Mouse (Mus musculus): ENCODE data around the gene Neurog3.
A peak's percentile ranks its signal among the peaks of the same experiment; 100 is the strongest.

The Neurog3 gene

DNA sequence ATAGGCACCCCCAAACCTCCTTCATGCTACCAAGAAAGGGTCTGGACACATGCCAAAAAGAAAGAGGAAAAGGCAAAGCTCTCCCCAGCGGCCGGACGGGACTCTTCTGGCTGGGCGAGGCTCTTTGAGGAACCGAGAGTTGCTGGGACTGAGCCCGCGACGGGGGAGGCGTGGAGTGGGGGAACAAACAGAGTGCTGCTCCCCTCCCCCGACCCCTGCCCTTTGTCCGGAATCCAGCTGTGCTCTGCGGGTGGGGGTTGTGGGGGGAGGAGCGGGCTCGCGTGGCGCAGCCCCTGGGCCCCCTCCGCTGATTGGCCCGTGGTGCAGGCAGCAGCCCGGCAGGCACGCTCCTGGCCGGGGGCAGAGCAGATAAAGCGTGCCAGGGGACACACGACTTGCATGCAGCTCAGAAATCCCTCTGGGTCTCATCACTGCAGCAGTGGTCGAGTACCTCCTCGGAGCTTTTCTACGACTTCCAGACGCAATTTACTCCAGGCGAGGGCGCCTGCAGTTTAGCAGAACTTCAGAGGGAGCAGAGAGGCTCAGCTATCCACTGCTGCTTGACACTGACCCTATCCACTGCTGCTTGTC lies at the start of gene Neurog3:
Gene Neurog3, plus strand, starts transcription at position 400 of the 591 bp plus-strand sequence.
- no peak for DNase-seq (ENCODE audit: low spot score)

DNA sequence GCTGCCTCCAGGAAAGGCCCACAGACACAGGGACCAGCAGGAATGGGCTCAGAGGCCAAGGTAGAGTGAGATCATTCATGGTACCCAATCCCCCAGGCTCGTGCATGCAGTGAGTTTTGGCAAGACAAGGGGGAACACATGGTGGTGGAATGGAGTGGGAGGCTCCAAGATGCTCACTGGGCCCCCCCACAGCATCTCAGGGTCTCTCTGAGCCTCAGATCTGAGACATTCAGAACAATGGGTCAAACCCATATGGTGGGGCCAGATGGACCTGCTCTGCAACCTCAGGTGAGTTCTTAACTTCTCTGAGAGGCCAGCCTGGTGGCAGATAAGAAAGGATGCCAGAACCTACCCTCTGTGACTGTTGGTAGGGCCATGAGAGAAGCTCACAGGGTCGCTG lies 46.8 kb upstream of the Neurog3 start:
- DNase-seq (ENCODE audit: low spot score) = no peak

DNA sequence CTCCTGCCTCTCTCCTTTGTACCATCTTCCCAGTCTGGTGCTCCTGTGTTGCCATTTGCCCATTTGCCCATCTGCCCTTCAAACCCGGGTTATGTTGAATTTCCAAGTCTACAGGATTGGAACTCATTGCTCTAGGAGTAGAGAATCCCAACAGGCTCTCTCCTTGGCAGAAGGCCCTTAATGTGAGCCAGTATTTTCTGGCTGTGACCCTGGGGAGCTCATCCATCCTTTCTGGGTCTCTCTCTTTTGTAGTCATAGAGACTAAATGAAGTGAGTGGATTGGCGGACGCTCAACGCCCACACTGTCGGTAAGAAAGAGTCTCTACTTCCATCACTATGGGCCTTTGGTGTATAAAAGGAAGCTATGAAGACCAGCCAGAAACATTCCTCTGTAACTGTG lies 46.1 kb upstream of the Neurog3 start:
- DNase-seq (ENCODE audit: low spot score) = no peak

DNA sequence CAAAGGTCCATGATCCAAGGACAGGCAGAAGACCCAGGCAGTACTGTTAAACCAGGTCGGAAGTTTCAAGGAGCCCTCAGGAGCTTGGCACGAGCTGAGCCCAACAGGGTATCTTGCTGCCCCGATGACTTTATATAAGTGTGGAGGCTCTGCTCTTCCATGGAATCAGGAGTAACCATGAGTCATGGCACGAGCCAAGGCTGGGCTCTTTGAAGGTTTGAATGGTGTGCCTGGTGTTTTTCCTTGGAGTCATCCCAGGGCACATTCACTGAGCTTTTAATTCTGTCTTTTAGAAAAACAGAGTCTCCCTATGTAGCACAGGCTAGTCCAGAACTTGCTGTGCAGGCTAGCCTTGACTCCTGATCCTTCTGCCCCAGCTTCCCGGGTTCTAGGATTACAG lies 44.5 kb upstream of the Neurog3 start:
- DNase-seq (ENCODE audit: low spot score) = no peak

DNA sequence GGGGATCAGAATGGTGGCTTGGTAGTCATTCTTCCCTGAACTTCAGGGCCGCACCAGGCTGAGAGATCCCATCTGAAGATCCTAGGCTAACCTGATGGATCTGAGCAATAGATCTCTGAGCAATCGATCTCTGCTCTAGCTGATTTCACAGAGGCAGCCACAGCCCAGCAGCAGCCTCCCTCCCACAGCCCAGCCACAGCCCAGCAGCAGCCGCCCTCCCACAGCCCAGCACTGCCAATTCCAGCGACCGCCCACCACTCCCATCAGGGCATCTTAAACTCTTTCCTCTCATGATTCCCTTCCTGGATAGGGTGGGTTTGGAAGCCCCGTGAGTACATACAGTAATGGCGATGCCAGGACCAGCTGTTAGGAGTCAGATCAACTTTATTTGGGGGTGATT lies 43.8 kb upstream of the Neurog3 start:
- DNase-seq (ENCODE audit: low spot score) = no peak

DNA sequence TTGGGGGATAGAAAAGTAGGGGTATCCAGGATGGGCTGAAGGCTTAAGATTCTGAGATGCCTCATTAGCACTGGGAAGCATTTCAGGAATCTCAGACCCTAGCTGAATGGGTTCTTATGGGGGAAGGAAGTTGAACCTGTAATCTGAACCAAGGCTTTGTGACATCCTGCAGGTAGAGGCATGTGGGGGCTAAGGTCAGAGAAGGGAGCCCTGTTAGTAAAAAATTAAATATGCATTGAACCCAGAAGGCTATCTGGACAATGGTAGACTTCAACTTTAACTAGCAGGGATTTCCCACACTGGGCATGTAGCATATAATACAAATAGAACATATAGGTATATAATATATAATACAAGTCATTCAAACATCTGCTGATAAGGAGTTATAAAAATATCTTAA lies 43.4 kb upstream of the Neurog3 start:
- no peak for DNase-seq (ENCODE audit: low spot score)

DNA sequence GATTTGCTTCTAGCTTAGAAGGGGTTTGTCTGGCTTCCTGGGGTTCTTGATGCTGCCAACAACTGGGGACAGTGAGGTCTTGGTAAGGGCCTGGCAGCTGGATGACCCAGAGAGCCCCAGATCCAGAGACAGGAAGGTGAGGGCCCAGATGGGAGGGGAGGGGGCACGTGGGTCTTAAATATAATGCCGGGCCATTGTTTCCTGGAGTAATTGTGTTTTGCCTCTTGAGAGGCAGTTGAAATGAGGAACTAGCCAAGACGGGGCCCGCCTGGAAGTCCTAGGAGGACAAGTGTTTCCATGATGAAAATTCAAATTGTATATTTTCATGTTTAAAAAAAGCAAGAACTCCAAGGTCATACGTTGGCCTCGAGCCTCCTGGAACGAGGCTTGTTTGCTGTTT lies 39.0 kb upstream of the Neurog3 start:
- DNase-seq (ENCODE audit: low spot score) = no peak

DNA sequence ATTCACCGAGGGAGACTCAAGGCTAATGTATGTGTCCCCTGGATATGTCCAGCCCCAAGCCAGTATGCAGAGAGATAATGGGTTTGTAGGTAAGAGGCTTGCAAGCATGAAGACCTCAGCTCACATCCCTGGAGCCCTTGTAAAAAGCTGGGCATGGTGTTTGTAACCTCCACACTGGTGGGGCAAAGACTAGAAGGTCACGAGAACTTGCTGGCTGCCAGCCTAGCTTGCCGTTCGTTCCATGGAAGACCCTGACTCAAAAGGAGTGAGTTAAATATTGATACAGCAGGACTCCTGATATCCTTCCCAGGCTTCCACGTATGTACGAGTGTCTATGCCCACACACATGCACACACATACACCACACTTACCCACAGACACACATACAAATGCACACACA lies 38.5 kb upstream of the Neurog3 start:
- no peak for DNase-seq (ENCODE audit: low spot score)

DNA sequence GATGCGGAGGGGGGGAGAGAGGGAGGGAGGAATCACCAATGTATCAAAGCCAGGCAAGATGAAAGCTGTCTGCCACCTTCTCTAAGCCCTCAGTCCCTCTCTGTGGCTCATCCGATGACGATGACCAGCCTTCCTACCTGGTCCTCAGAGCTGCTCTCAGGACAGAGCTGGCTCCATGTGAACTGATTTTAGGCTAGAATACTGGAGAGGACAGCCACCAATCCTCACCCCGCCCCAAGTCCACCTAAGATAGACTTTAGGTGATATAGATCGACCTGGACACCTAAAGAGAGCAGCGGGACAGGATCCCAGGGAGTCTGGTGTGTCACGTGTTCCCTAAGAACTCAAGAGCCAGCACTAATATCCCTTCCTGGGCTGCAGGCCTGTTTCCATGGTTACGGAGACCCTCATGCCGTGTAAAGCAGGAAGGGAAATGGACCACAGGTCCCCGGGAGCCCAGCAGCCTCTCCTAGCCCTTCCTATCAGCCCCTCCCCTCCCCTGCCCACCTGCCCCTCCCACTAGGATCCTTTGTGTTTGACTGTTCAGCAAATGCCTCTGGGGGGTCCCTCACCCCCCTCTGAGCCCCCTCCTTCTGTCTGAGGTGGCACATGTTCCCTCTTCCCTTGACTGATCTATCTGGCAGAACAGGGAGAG lies 33.0 kb upstream of the Neurog3 start:
- DNase-seq (ENCODE audit: low spot score) = no peak

DNA sequence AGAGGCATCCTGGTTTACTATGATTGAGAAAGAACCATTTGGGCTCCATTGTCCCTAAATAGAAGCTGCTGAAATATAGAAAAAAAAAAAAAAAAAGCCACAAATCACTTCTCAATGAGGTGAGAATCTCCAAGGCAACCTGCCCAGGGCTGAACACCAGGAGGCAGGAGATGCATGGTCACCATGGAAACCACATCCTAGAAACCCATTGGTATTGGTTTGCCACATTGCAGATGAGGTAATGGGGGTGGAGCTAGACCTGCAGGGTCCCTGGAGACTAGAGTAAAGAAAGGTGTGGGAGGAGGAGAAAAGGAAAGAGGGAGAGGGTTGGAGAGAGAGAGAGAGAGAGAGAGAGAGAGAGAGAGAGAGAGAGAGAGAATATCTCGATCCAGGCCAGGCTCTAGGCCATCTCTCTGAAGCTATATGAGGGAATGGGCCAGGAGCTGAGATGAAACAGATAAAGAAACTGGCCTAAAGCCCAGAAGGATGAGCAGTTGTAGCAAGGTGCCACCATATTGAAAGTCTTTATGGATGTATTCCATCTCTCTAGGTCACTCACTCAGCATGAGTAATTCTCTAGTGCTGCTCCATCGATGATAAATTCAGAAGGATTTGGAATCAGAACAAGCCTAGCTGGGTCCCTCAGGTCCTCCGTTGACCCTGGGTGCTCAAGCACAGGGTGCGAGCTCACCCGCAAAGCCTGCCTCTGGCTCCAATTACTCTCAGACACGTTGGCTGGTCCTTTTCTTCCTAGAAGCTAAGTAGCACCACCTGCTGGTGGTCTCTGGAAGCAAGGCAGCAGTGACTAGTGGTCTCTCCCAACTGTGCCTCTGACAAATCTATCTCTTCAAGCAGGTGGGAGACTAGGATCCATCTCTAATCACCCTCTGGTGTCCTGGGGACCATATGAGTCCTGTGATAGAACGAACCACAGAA lies 31.1 kb upstream of the Neurog3 start:
- peak; percentile 72 for DNase-seq (ENCODE audit: low spot score)

DNA sequence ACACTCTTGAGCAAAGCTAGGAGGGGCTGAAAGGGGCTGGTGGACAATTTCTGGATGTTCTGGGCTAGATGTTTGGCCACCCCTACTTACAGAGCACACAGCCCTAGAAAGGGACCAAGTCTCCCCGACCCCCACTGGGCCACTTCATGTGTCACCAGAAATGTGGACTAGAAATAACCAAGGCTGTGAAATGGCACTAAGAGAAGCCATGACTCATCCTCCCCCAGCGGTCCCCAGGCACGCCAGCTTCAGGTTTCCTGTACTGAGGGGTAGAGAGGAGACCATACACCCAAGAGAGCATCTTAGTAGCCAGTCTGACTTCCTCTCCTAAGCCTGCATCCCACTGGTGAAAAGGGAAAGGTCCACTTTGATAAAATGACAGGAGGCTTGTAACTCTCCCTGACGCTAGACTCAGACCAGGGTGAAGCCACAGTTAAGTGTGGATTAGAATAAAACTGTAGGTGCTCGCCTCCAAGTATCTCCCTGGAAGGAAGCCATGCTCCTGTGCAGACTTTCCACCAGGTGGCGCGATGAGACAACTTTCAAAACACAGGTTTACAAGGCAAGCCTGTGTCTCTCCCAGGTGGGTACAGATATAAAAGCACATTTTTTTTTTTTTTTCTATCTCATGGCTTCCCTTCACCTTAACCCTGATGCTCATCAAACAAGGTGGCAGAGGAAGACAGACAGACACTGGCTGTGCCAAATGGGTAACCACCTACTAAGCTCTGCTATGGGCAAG lies 27.9 kb upstream of the Neurog3 start:
- peak; percentile 69 for DNase-seq (ENCODE audit: low spot score)

DNA sequence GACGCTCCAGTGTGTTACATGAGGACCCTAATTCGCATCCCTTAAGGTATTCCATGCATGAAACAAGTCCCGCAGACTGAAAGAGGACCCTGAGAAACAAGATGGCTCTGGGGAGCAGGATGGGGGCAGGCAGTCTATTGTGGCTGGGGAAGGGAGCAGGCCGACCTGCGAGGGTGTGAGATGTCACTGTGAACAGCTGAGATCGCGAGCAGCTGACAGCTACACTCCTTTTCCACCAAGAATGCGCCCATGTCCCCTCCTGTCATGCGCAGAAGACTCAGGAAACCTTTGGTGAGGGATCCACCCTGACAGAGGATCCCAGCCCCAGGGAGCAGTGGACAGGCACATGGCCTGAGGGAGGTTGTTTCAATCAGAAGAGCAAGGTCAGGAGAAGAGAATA lies 25.8 kb upstream of the Neurog3 start:
- no peak for DNase-seq (ENCODE audit: low spot score)

DNA sequence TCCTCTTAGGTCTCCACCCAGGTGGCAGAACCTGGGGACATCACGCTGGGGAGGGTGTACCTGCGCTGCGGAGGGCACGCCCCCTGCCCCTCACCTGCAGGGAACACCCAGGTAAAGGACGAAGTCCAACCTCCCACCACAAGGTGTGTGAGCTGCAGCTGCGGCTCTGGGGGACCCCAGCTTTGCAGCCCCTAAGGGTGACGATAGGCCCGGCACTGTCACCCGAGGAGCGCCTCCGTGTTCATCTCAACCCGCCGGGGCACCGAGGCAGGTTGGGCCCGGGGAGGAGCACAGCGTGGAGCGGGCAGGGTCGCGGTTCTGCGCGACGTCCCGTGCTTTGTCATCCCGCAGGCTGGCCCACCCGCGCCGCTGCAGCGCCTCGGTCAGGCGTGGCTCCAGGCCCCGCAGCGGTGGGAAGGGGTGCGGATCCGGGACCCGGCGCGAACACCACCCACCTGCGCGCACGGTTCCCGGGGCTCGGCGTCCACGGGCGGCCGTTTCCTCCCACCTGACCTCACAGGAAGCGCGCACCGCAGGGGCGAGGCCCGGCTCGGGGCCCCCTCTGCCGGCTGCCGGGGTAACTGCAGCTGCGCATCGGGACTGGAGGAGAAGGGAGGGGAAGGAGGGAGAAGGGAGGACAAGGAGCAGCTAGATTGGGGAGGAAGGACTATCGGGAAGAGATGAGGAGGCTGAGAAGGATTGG lies 22.2 kb upstream of the Neurog3 start:
- DNase-seq (ENCODE audit: low spot score) = no peak

DNA sequence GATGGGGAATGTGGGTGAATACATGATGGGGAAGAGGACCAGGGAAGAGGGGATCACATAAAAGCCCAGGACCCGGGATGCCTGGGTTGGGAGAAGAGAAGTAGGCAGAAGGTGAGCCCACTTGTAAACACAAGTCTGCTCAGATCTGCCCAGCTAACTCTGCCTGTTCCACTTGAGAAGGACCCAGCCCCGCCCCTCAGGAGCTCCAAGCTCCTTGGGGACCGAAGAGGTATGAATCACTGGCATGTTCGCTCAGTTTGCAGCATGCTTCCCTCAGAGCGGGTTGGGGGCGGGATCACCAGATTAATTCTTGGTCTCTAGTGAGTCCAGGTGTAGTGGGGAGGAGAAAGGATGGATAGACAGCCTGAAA lies 21.7 kb upstream of the Neurog3 start:
- DNase-seq (ENCODE audit: low spot score) = no peak

DNA sequence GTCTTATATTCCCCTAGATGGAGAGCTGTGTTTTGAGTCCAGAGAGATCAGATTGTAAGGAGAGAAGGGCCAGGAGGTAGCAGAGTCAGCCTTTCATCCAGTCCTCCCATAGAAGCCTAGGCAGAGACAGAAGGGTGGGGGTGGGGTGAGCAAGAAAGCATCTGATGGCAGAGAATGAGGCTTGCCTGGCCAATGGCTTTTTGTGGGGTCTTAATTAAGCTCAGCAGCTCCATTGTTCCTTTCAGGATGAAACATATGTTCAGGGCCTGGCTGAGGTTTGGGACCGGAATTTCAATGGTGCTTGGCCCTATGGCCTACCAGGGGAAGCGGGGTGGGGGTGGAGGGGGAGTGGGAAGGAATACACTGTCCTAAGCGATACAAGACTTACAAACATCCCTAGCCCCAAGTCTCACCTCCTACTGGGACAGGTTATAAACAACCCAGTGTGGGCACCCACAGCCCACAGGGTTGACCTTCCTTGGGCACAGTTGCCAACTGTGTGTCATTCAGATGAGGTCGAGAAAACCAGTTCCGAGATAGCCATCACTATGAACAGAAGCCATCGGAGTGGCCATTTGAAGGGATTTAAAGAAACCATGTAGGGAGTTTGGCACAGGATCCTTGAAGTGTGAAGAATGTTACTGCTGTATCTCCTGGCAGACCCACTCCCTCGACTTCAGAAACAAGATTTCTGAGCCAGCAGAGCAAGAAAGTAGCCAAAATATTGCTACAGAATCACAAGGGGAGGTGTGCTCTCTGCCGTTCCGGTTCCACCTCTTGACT lies 18.8 kb upstream of the Neurog3 start:
- DNase-seq (ENCODE audit: low spot score) = no peak

DNA sequence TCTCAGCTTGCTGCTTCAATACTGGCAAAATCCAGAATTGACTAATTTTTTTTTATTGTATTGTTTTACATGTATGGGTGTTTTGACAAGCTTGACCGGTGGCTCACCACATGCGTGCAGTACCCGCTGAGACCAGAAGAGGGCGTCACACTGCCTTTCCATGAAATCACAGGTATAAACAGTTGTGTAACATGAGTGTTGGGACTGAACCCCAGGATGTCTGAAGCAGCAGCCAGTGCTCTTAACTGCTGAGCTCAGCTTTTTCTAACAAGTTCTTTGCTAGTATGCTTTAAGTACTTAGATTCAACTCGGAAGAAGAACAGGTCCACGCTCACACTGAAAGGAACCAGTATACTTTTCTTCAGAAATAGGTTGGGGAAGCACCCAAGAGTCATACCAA lies 5.8 kb upstream of the Neurog3 start:
- DNase-seq (ENCODE audit: low spot score) = no peak

DNA sequence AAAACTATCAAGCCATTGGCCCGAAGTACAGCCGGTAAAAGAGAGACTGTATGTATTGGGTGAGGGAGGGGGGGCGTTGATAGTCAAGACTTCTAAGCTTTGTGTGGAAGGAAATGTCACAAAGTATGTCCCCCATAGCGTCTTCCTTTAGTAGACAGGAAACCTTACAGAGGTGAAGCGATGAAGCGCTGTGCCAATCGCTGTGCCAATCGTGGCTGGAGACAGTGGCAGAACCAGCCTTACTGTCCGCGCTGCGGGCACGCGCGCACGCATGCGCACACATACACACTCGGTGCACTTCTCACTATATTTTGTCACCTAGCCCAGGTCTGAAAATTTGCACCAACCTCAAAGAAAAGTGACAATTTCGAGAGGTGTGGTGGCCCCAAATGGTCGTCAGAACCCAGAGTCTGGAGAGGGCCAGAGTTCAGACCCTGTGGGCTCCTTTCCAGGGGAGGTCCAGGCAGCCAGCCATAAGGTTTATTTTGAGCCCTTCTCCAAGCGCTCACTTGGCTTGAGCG lies 5.1 kb upstream of the Neurog3 start:
- DNase-seq (ENCODE audit: low spot score) = no peak

DNA sequence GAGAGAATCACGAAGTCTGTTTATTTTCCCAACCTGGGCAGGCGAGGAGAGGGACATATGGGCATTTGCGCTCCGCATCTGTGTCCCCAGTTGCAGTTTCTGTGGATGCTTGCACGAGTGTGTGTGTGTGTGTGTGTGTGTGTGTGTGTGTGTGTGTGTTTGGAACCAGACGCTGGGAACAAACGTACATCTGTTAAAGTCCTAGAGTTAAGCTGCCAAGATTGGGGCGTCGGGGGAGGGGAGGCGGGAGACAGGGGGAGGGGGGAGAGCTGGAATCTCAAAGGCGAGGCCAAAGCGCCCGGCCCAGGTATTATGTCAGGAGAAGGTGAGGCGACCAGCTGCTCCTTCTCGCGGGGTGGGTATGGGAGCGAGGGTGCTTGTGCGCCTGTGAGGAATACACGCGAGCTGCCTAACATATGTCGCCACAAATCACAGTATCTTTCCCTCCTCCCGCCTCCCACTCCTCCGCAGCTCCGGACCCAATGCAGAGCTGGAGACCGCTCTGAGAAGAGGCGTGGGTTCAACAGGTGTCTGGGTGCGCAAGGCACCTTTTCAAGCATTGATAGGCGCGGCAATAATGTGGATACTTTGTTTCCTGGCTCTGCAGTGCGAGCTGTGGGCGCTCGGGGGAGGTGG lies 4.5 kb upstream of the Neurog3 start:
- DNase-seq (ENCODE audit: low spot score) = no peak

DNA sequence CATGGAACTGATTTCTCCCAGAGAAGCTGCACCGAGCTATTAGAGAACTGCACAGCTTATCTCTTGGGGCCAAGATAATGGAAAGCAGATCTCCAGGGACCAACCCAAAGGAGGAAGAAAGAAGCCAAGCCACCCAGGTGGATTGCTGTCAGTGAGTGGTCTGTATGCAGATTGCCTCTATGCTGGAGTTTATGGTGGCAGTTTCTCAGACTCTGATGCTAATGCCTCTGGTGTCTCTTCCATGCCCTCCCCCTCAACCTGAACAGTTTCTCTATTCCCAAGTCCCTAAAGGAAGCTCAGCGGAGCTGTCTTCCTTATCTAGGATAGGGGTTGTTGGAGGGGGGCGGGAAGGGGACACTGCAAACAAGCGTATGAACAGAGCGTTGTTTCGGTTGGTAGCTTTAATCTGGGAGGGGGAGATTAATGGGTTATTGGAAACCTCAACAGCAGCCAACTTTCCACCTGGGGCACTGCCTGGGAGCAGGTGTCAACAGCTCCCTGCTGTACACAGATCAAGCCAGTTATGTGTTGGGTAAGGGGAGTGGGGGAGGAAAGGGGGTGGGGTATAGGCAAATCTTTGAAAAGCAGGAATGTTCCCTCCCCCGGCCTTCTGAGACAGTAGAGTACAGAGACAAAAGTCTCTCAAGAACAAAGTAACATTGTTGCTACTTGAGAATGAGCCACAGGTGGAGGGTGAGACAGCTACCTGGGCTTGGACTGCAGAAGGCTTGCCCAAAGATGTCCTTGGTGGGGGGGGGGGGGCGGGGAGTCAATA lies 3.0 kb downstream of the Neurog3 start:
- DNase-seq (ENCODE audit: low spot score) = no peak

DNA sequence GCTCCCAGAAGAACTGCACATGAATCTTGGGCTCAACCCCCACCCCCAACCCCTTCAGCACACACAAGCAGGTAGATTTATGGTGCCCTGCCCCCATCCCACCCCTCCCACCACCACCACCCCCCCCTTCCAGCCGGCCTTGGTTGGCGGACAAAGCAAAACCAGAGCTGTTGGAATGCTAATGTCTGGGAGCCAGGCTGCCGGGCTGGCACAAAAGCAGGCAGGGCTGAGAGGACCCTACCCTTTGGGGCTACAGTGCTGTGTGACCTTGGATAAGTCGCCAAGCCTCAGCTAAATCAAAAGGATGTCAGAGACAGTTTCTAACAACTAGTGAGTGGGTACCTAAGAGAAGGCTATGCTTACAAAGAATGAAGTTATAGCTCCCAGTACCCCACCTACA lies 4.3 kb downstream of the Neurog3 start:
- DNase-seq (ENCODE audit: low spot score) = no peak

Measured in MN1 (cell line).